Mouse (Mus musculus): Measurements from ENCODE around the gene Wfdc1.

The Wfdc1 gene

GRCm38 (mm10) chr8:119666219-119666951 is at the start of gene Wfdc1:
Gene Wfdc1, plus strand, starts transcription at chr8:119666365.
- no peak for DNase-seq (ENCODE audit: low spot score in 2 of 2)

GRCm38 (mm10) chr8:119616811-119617210 is 49.4 kb upstream of the Wfdc1 start:
- no peak for DNase-seq (ENCODE audit: low spot score in 2 of 2)

GRCm38 (mm10) chr8:119617586-119617985 is 48.6 kb upstream of the Wfdc1 start:
- no peak for DNase-seq (ENCODE audit: low spot score in 2 of 2)

- DNase-seq (ENCODE audit: low spot score in 2 of 2): no peak
Measured at GRCm38 (mm10) chr8:119618887-119619286, 47.3 kb upstream of the Wfdc1 start.

- DNase-seq (ENCODE audit: low spot score in 2 of 2): no peak
Measured at GRCm38 (mm10) chr8:119620116-119620840, 45.9 kb upstream of the Wfdc1 start.

GRCm38 (mm10) chr8:119620848-119621465 is 45.2 kb upstream of the Wfdc1 start:
- DNase-seq (ENCODE audit: low spot score in 2 of 2): no peak

GRCm38 (mm10) chr8:119622555-119622954 is 43.6 kb upstream of the Wfdc1 start:
- DNase-seq (ENCODE audit: low spot score in 2 of 2): no peak

- DNase-seq (ENCODE audit: low spot score in 2 of 2): no peak
Measured at GRCm38 (mm10) chr8:119623061-119623460, 43.1 kb upstream of the Wfdc1 start.

- DNase-seq (ENCODE audit: low spot score in 2 of 2): no peak
Measured at GRCm38 (mm10) chr8:119623744-119624143, 42.4 kb upstream of the Wfdc1 start.

- no peak for DNase-seq (ENCODE audit: low spot score in 2 of 2)
Measured at GRCm38 (mm10) chr8:119624916-119625315, 41.2 kb upstream of the Wfdc1 start.

- no peak for DNase-seq (ENCODE audit: low spot score in 2 of 2)
Measured at GRCm38 (mm10) chr8:119625788-119626187, 40.4 kb upstream of the Wfdc1 start.

- no peak for DNase-seq (ENCODE audit: low spot score in 2 of 2)
Measured at GRCm38 (mm10) chr8:119627199-119627598, 39.0 kb upstream of the Wfdc1 start.

- no peak for DNase-seq (ENCODE audit: low spot score in 2 of 2)
Measured at GRCm38 (mm10) chr8:119627613-119628359, 38.4 kb upstream of the Wfdc1 start.

GRCm38 (mm10) chr8:119630841-119631240 is 35.3 kb upstream of the Wfdc1 start:
- DNase-seq (ENCODE audit: low spot score in 2 of 2): no peak

GRCm38 (mm10) chr8:119632246-119632645 is 33.9 kb upstream of the Wfdc1 start:
- no peak for DNase-seq (ENCODE audit: low spot score in 2 of 2)

GRCm38 (mm10) chr8:119632909-119633308 is 33.3 kb upstream of the Wfdc1 start:
- DNase-seq (ENCODE audit: low spot score in 2 of 2): no peak

GRCm38 (mm10) chr8:119634616-119635336 is 31.4 kb upstream of the Wfdc1 start:
- DNase-seq (ENCODE audit: low spot score in 2 of 2): no peak

GRCm38 (mm10) chr8:119635378-119635777 is 30.8 kb upstream of the Wfdc1 start, which contains the start of gene Kcng4:
Gene Kcng4, minus strand, starts transcription at chr8:119635680.
- DNase-seq (ENCODE audit: low spot score in 2 of 2): no peak

GRCm38 (mm10) chr8:119635958-119636357 is 30.2 kb upstream of the Wfdc1 start:
- DNase-seq (ENCODE audit: low spot score in 2 of 2): no peak

GRCm38 (mm10) chr8:119636766-119637165 is 29.4 kb upstream of the Wfdc1 start:
- DNase-seq (ENCODE audit: low spot score in 2 of 2): no peak

- DNase-seq (ENCODE audit: low spot score in 2 of 2): no peak
Measured at GRCm38 (mm10) chr8:119637381-119637780, 28.8 kb upstream of the Wfdc1 start.

Measured in frontal cortex, postnatal 14 days (tissue).